Mouse (Mus musculus) liver, embryonic 16.5 days (tissue): ENCODE results near the gene Bmper. TPM values are rescaled to one million over a fixed set of nuclear protein-coding genes. Genes with fewer than 3 reads are reported as not detected.

Source experiments
- ATAC-seq: fragments of 200-750 bp; cut with Nextera tagmentation; 2 replicates; pipeline ENCODE4 v1.8.0; 2017; ENCODE audit warnings: low read depth, mild to moderate bottlenecking, moderate number of reproducible peaks, moderate library complexity
- H3K27ac ChIP-seq: fragments of 300-500 bp; sonication (generic); 2 replicates; pipeline ENCODE4 v1.5.1; 2014; ENCODE audit warnings: mild to moderate bottlenecking, low read length
- H3K27me3 ChIP-seq: fragments of 300-500 bp; sonication (generic); 2 replicates; pipeline ENCODE4 v1.6.1; 2014; ENCODE audit warnings: low read depth, low read length, mixed read lengths; ENCODE audit not compliant: control insufficient read depth, insufficient read depth
- H3K36me3 ChIP-seq: fragments of 300-500 bp; sonication (generic); 2 replicates; pipeline ENCODE4 v1.6.1; 2014; ENCODE audit warnings: mild to moderate bottlenecking; ENCODE audit not compliant: control insufficient read depth, insufficient read depth
- H3K4me1 ChIP-seq: fragments of 300-500 bp; sonication (generic); 2 replicates; pipeline ENCODE4 v1.6.1; 2014; ENCODE audit warnings: low read depth, low read length, mixed read lengths; ENCODE audit not compliant: control insufficient read depth
- H3K4me2 ChIP-seq: fragments of 300-500 bp; sonication (generic); 2 replicates; pipeline ENCODE4 v1.6.1; 2014; ENCODE audit warnings: low read depth, low read length, mixed read lengths
- H3K4me3 ChIP-seq: fragments of 300-500 bp; sonication (generic); 2 replicates; pipeline ENCODE4 v1.5.1; 2014; ENCODE audit warnings: low read depth, mild to moderate bottlenecking, low read length
- H3K9ac ChIP-seq: fragments of 300-500 bp; sonication (generic); 2 replicates; pipeline ENCODE4 v1.6.1; 2014; ENCODE audit warnings: low read depth, low read length
- H3K9me3 ChIP-seq: fragments of 300-500 bp; sonication (generic); replicated peaks from 2 replicates; pipeline ENCODE4 v1.6.1; 2016; ENCODE audit warnings: low read length; ENCODE audit not compliant: control insufficient read depth
- WGBS: fragments of 180-500 bp; shearing (Covaris S2); extraction: QIAGEN DNeasy Blood & Tissue Kit; methylation state at CpG from one replicate; pipeline ENCODE4 v1.1.7; 2014; ENCODE audit not compliant: insufficient replicate concordance; 5-methylcytosine and 5-hydroxymethylcytosine counted together
- polyA plus RNA-seq: library from polyadenylated mRNA; unstranded; fragments of >200 nt; fragmentation: Nextera tagmentation; extraction: Ambion mirVana; gene quantifications from 2 replicates; pipeline ENCODE4 v1.2.1, GENCODE M21; 2015

Gene Bmper
- polyA plus RNA-seq, 1 experiment from 2014 or later = 0.40 TPM

GRCm38 (mm10) chr9:23341246-23341645 is 118.4 kb downstream of the Bmper start:
- Histone ChIP-seq H3K4me3 (no peak overlapping the region), H3K4me1 (no peaks in the 10 kb centered on the region), H3K9ac (no peak overlapping the region), H3K4me2 (no peak overlapping the region), H3K9me3 (no peaks in the 10 kb centered on the region), H3K27me3 (no peaks in the 10 kb centered on the region), H3K36me3 (no peaks in the 10 kb centered on the region), H3K27ac (no peak overlapping the region)
- ATAC-seq = no peak

GRCm38 (mm10) chr9:23344353-23344752 is 121.5 kb downstream of the Bmper start:
- Histone ChIP-seq H3K27me3 (no peaks in the 10 kb centered on the region), H3K9me3 (no peaks in the 10 kb centered on the region), H3K36me3 (no peaks in the 10 kb centered on the region), H3K4me3 (no peak overlapping the region), H3K9ac (no peak overlapping the region), H3K27ac (no peak overlapping the region), H3K4me2 (no peak overlapping the region), H3K4me1 (no peaks in the 10 kb centered on the region)
- ATAC-seq = no peak

- no peak for ATAC-seq
- H3K27ac ChIP-seq = no peak overlapping the region
- no peak overlapping the region for H3K9ac ChIP-seq
- H3K4me1 ChIP-seq = no peaks in the 10 kb centered on the region
- H3K36me3 ChIP-seq = no peaks in the 10 kb centered on the region
- H3K27me3 ChIP-seq = no peaks in the 10 kb centered on the region
- WGBS = 44% methylated on average over 8 of the region's 8 CpGs
- no peak overlapping the region for H3K4me2 ChIP-seq
- no peaks in the 10 kb centered on the region for H3K9me3 ChIP-seq
- H3K4me3 ChIP-seq = no peak overlapping the region
These were observed 122.4 kb downstream of the Bmper start for GRCm38 (mm10) chr9:23345093-23345844.

GRCm38 (mm10) chr9:23349603-23350002 is 126.7 kb downstream of the Bmper start:
- no peak overlapping the region for H3K9ac ChIP-seq
- no peak overlapping the region for H3K4me2 ChIP-seq
- no peak overlapping the region for H3K27ac ChIP-seq
- no peaks in the 10 kb centered on the region for H3K4me1 ChIP-seq
- H3K36me3 ChIP-seq = no peaks in the 10 kb centered on the region
- no peaks in the 10 kb centered on the region for H3K9me3 ChIP-seq
- no peak overlapping the region for H3K4me3 ChIP-seq
- ATAC-seq = no peak
- whole genome bisulfite sequencing = 58% methylated on average over 5 of the region's 5 CpGs
- no peaks in the 10 kb centered on the region for H3K27me3 ChIP-seq

GRCm38 (mm10) chr9:23351400-23351799 is 128.5 kb downstream of the Bmper start:
- Histone ChIP-seq H3K27ac (no peak overlapping the region), H3K4me2 (no peak overlapping the region), H3K9ac (no peak overlapping the region), H3K27me3 (no peaks in the 10 kb centered on the region), H3K36me3 (no peaks in the 10 kb centered on the region), H3K4me1 (no peaks in the 10 kb centered on the region), H3K9me3 (no peaks in the 10 kb centered on the region), H3K4me3 (no peak overlapping the region)
- no peak for ATAC-seq
- WGBS = 63% methylated on average over 8 of the region's 8 CpGs

- H3K36me3 ChIP-seq = no peaks in the 10 kb centered on the region
- no peak for ATAC-seq
- WGBS = 56% methylated on average over 2 of the region's 2 CpGs
These were observed 129.5 kb downstream of the Bmper start for GRCm38 (mm10) chr9:23352396-23352795.

GRCm38 (mm10) chr9:23354201-23354820 is 131.4 kb downstream of the Bmper start:
- Histone ChIP-seq H3K4me3 (no peak overlapping the region), H3K4me1 (no peaks in the 10 kb centered on the region), H3K9ac (no peak overlapping the region), H3K27me3 (no peaks in the 10 kb centered on the region), H3K4me2 (no peak overlapping the region), H3K27ac (no peak overlapping the region), H3K9me3 (no peaks in the 10 kb centered on the region), H3K36me3 (no peaks in the 10 kb centered on the region)
- ATAC-seq = no peak
- 18% methylated on average over 5 of the region's 5 CpGs for WGBS

More at GRCm38 (mm10) chr9:23352396-23352795, 129.5 kb downstream of the Bmper start:
- Histone ChIP-seq H3K4me2 (no peak overlapping the region), H3K9ac (no peak overlapping the region), H3K27me3 (no peaks in the 10 kb centered on the region), H3K9me3 (no peaks in the 10 kb centered on the region), H3K27ac (no peak overlapping the region), H3K4me3 (no peak overlapping the region), H3K4me1 (no peaks in the 10 kb centered on the region)

- Histone ChIP-seq H3K27me3 (no peaks in the 10 kb centered on the region), H3K9ac (no peak overlapping the region), H3K4me3 (no peak overlapping the region), H3K4me2 (no peak overlapping the region), H3K4me1 (no peaks in the 10 kb centered on the region), H3K36me3 (no peaks in the 10 kb centered on the region), H3K9me3 (no peaks in the 10 kb centered on the region), H3K27ac (no peak overlapping the region)
- WGBS = 59% methylated on average over 2 of the region's 2 CpGs
- ATAC-seq = no peak
These were observed 135.2 kb downstream of the Bmper start for GRCm38 (mm10) chr9:23358108-23358507.

- Histone ChIP-seq H3K9me3 (no peaks in the 10 kb centered on the region), H3K4me3 (no peak overlapping the region), H3K36me3 (no peaks in the 10 kb centered on the region), H3K27ac (no peak overlapping the region), H3K27me3 (no peaks in the 10 kb centered on the region), H3K4me1 (no peaks in the 10 kb centered on the region), H3K9ac (no peak overlapping the region), H3K4me2 (no peak overlapping the region)
- ATAC-seq = no peak
- 53% methylated on average over 2 of the region's 2 CpGs for WGBS
These were observed 140.3 kb downstream of the Bmper start for GRCm38 (mm10) chr9:23363139-23363538.
